Mouse (Mus musculus): ENCODE results near the gene Rmnd5b.
"Not testable (repeated sequence)": the region's sequence is repeated elsewhere in the genome, so short reads cannot be mapped to it uniquely, and the experiment has no call there.

The Rmnd5b gene

DNA sequence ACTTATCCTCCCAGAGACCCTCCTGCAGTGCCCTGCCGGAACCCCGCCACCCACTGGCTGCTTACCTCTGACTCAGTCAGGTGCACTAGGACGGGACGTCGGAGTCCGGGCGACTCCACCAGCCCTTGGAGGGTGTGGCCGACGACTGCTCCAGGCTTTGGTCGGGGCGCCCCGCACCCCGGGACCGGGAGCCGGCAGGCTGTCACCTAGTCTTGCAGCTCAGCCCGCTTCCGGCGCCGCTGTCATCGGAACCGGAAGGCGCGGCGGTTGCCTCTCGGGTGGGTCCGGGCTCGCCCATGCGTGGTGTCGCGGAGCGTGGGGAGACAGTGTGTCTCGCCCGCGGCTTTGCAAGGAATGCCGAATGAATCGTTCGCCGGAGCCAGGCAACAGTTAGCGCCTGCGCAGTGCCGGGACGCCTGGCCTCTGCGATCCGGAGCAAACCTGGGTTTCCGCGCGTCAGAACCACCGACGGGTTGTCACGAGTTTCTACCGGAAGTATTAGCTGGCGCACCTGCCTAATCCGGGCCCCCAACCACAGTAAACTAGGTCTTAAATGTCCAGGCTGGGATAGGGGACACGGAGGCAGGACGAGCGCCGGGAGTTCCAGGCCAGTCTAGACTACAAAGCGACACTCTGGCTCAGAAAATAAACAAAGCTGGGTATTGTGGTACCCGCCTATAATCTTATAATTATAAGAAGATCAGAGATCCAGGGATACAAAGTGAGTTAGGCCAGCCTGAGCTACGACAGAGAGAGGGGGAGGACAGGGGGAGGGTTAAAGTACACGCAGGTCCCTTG is at the start of gene Rmnd5b:
Gene Rmnd5b, minus strand, starts transcription at position 372 of the 798 bp plus-strand sequence.
- peak; percentile 94 for DNase-seq

GRCm38 (mm10) chr11:51681976-51682374 is 46.3 kb upstream of the Rmnd5b start:
- no peak for DNase-seq

GRCm38 (mm10) chr11:51681324-51681975 is 45.8 kb upstream of the Rmnd5b start:
- peak; percentile 80 for DNase-seq

- DNase-seq: no peak
Measured at GRCm38 (mm10) chr11:51679466-51679865, 43.8 kb upstream of the Rmnd5b start.

DNA sequence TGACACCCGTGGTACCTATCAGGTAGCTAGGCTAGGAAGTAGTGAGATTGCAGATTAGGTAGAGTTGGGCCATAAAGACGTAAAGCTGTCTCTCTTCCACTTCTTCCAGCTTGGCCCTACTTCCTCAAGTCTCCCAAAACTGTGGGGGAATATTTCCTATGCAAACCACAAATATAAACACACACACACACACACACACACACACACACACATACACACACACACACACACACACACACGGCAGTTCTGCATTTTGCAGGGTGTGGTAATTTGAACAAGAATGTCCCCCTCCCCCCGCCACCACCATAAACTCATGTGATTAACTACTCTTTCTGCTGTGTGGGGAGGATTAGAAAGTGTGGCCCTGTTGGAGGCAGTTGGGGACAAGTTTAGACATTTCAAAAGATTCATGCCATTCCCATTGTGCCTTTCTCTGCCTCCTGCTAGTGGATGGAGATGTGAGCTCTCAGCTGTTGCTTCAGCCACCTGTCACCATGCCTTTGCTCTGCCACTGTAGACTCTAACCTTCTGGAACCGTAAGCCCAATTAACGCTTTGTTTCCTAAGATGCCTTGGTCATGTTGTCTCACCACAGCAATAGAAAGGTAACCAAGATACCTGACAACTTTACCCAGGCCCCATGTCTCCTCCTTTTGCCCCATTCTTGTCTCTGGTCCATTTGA is 42.2 kb upstream of the Rmnd5b start:
- no peak for DNase-seq

DNA sequence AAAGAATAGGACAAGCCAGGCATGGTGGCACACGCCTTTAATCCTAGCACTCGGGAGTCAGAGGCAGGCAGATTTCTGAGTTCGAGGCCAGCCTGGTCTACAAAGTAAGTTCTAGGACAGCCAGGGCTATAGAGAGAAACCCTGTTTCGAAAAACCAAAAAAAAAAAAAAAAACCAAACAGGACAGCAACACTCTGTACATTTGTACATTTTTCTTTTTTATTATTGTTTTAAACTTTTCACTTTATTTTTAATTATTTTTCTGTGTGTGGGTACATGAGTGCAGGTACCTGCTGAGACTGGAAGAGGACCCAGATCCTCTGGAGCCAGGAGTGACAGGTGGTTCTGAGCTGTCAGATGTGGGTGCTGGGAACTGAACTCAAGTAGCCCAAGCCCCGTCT is 39.7 kb upstream of the Rmnd5b start:
- no peak for DNase-seq

GRCm38 (mm10) chr11:51673291-51673690 is 37.6 kb upstream of the Rmnd5b start:
- DNase-seq: no peak

- DNase-seq: no peak
Measured at GRCm38 (mm10) chr11:51671376-51671775, 35.7 kb upstream of the Rmnd5b start.

GRCm38 (mm10) chr11:51670846-51671245 is 35.1 kb upstream of the Rmnd5b start:
- DNase-seq: no peak

DNA sequence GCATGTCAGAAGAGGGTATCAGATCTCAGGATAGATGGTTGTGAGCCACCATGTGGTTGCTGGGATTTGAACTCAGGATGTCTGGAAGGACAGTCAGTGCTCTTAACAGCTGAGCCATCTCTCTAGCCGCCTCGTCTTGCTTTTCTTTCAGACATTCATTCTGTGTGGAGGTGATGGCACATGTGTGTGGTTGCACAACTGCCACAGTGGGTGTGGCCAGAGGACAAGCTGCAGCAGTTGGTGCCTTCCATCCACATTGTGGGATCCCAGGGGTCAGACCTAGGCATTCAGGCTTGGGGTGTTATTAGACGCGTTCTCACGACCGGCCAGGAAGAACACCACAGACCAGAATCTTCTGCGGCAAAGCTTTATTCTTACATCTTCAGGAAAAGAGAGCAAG is 29.1 kb upstream of the Rmnd5b start:
- not testable (repeated sequence) for DNase-seq

GRCm38 (mm10) chr11:51662632-51663031 is 26.9 kb upstream of the Rmnd5b start:
- DNase-seq: no peak

- no peak for DNase-seq
Measured at GRCm38 (mm10) chr11:51661867-51662365, 26.2 kb upstream of the Rmnd5b start.

- DNase-seq: peak; percentile 15
Measured at GRCm38 (mm10) chr11:51658705-51659104, 23.0 kb upstream of the Rmnd5b start.

DNA sequence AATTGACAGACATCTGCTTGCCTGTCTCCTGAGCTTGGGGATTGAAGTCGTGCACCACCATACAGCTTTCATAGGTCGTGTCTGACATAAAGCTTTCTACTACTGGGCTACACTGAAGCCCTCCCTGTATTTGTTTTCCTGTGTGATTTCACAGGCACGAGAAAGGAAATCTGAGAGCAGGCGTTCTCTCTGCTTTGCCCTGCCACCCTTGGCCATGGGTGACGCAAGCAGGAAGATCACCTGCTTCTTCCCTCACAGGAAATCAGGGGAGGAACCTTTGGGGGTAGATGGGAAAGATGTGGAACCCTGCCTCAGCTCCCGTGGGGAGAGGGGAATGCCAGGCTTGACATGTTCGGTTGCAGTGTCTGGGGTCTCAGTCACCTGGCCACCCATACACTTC is 22.6 kb upstream of the Rmnd5b start:
- DNase-seq: no peak

- no peak for DNase-seq
Measured at GRCm38 (mm10) chr11:51656798-51657521, 21.3 kb upstream of the Rmnd5b start.

DNA sequence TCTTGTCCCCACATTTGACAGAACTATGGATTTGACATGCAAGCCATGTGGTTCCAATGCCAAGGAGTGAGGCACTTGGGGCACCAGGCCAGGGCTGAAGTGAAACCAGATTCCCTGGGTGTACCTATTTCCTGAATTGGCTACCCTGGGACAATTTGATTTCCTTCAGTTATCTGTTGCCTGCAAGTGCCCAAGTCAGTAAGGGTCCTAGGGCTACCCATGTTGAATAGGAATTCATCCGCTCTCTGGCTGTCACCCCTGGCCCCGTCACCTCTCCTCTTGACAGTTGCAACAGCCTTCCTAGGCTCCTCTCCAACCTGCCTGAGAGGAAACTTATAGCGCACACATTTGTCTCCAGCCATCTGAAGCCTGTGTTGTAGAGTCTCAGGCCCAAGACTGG is 19.2 kb upstream of the Rmnd5b start:
- DNase-seq: no peak

GRCm38 (mm10) chr11:51653736-51654135 is 18.0 kb upstream of the Rmnd5b start:
- DNase-seq: no peak

DNA sequence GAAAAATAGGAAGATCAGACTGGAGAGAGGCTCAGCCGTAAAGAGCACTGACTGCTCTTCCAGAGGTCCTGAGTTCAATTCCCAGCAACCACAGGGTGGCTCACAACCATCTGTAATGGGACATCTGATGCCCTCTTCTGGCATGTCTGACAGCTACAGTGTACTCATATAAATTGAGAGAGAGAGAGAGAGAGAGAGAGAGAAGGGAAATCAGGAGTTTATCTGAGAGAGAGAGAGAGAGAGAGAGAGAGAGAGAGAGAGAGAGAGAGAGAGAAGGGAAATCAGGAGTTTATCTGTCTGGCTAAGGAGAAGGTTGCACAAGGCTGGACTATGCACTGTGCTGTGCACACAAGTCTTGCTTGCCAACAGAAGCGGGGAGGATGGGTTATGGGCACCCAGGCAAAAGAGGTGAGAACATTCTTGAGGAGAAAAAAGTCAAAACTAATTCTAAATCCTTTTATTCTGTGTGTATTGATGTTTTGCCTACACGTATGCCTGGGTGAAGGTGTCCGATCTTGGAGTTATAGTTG is 17.3 kb upstream of the Rmnd5b start:
- no peak for DNase-seq

DNA sequence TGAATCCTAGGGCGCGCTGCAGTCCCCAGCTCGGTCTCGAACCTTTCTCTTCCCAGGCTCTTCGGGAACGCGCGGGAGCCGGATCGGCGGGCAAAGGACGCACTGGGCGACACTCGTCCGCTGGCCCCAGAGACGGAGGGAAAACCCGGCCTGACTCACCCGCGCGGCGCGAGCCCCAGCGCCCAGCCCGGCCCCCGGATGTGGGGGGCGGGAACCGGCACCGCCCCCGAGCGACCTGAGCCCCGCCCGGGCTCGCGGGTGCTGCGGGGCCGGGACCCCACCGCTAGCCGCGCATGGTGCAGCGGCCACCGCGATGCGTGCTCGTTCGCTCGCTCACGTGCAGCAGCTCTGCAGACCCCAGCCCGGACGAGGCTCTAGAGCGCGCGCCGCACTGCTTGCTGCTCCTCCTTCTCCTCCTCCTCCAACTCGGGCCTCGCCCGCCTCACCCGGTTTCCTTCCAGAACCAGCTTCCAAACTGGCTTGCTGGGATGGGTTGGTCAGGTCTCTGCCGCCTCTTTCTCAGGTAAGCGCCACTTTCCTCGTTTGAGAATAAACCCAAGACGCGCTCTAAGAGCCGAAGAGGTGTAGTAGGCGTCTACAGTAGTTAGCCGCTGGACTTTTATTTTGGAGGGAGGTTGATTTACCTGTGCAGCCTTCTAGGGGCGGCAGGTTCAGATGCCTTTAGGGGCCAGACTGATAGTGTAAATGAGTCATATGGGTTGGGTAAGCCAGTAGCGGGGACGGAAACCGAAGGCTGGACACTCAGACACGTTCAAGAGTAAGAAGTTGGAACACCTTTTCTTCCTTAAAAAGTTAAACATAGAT is 15.2 kb upstream of the Rmnd5b start, which contains the start of the genes N4bp3 and D930048N14Rik:
Gene N4bp3, minus strand, starts transcription at position 152 of the 825 bp plus-strand sequence.
Gene D930048N14Rik, plus strand, starts transcription at position 264 of the 825 bp plus-strand sequence.
- peak; percentile 44 for DNase-seq

DNA sequence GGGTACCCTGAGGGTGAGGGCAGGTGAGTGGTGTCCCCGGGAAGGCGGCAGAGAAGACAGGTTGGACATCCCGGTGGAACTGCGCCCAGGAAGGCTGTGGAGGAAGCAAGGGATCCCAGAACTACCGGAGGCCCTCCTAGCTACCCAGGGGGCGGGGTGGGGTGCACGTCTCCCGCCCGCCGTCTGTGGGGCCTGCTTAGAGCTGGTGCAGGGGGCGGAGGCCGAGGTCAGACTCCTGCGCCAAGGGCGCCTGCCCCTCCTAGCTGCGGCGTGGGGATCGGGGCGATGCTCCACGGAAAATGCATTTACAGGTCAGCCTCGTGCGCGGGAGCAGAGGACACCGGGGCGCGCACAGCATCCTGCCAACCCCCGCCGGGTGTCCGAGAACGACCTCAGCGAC is 14.6 kb upstream of the Rmnd5b start:
- peak; percentile 6 for DNase-seq

DNA sequence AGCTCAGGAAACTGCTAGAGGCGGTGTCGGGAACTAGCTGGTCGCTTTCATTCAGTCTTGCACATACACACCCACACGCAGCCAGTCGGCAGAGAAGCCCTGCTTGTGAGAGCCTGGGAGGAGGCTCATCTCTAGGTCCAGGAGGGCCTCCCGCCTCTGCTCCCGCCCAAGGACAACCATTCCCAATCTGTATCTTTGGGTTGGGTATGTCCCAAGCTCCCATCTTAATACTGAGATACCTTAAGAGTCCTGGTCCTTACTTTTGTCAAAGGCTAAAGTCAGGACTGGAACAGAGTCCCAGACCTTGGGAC is 14.1 kb upstream of the Rmnd5b start:
- peak; percentile 24 for DNase-seq
